8 mouse cellular contexts compared by ENCODE assay signal in the genomic region with DNA sequence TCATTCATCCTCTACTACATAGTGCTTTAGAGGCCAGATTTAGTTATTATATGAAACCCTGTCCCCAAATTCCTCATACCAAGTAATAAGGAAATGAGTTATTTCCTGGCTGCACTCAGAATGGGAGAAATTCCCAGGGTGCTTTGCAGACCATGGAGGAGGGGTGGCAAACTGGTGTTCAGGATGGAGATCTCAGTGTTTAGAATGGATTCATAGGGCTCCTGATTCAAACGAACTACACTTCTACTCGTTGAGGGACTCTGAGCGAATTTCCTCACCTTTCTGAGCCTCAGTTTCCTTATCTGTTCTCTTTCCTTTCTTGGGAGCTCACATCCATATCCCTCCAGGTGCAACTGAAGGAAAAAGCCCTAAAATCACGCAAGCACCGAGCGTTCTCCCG. TPM values are rescaled to one million over a fixed set of nuclear protein-coding genes. Genes with fewer than 3 reads are reported as not detected.
A peak's percentile ranks its signal among the peaks of the same experiment; 100 is the strongest.
DNase-seq lines count a peak whose midpoint lies in the region; ATAC-seq and TF ChIP-seq lines count a peak whose summit lies in the region.

No protein-coding gene starts in this region.

- peaks cover 12% of the 10 kb centered on the region for H3K4me1 ChIP-seq in heart, embryonic 13.5 days
- H3K4me1 ChIP-seq in CH12.LX (ENCODE audit: control insufficient read depth in 1 of 2, insufficient read depth in 2 of 2) = peaks cover 18 to 51% of the 10 kb centered on the region in 2 experiments
- H3K4me1 ChIP-seq in embryonic facial prominence, embryonic 10.5 days = peaks cover 21% of the 10 kb centered on the region
- peaks cover 9% of the 10 kb centered on the region; the same call in 1 of the 2 replicates for H3K4me1 ChIP-seq in intestine, embryonic 16.5 days (ENCODE audit: control insufficient read depth, insufficient read depth, low read length)

- 2% methylated on average over 7 of the region's 7 CpGs for WGBS in heart, embryonic 13.5 days
- WGBS in embryonic facial prominence, embryonic 10.5 days = 3% methylated on average over 7 of the region's 7 CpGs
- WGBS in intestine, embryonic 16.5 days = 5% methylated on average over 7 of the region's 7 CpGs

- peak overlapping the region; percentile 92 for H3K4me2 ChIP-seq in heart, embryonic 13.5 days
- peak overlapping the region; percentile 83 for H3K4me2 ChIP-seq in CH12.LX (ENCODE audit: insufficient read depth, low read depth, poor library complexity, severe bottlenecking)
- H3K4me2 ChIP-seq in intestine, embryonic 16.5 days (ENCODE audit: low read depth, low read length) = peak overlapping the region; percentile 96

- H3K9me3 ChIP-seq in heart, embryonic 13.5 days = no peaks in the 10 kb centered on the region
- H3K9me3 ChIP-seq in CH12.LX (replicated peaks; ENCODE audit: low read length) = no peaks in the 10 kb centered on the region
- H3K9me3 ChIP-seq in embryonic facial prominence, embryonic 10.5 days = no peaks in the 10 kb centered on the region
- H3K9me3 ChIP-seq in intestine, embryonic 16.5 days (ENCODE audit: control insufficient read depth, low read length) = no peaks in the 10 kb centered on the region

- DNase-seq in heart, postnatal 36 days = no peak
- DNase-seq in CH12.LX (ENCODE audit: extremely low read depth) = peak; percentile 29
- DNase-seq in embryonic facial prominence, embryonic 10.5 days (ENCODE audit: low spot score) = peak; percentile 33
- DNase-seq in neural tube, embryonic 10.5 days (ENCODE audit: extremely low spot score, low spot score) = peak; percentile 16
- no peak for DNase-seq in thymus, postnatal 14 days
- no peak for DNase-seq in frontal cortex, postnatal 25 days (ENCODE audit: low spot score in 2 of 2)

- intact Hi-C loops in heart, postnatal 36 days (cut with DNase I) = no loop called here

- no peaks in the 10 kb centered on the region for H3K36me3 ChIP-seq in heart, embryonic 13.5 days
- H3K36me3 ChIP-seq in CH12.LX (replicated peaks in 1 of 2; ENCODE audit: control insufficient read depth in 1 of 2, insufficient read depth in 1 of 2, low read length in 1 of 2) = peaks cover 0 to 22% of the 10 kb centered on the region in 2 experiments
- H3K36me3 ChIP-seq in embryonic facial prominence, embryonic 10.5 days (replicated peaks) = no peaks in the 10 kb centered on the region
- no peaks in the 10 kb centered on the region for H3K36me3 ChIP-seq in intestine, embryonic 16.5 days (ENCODE audit: control insufficient read depth, insufficient read depth, low read length)

- in situ Hi-C loops in CH12.LX (cut with MboI; ENCODE audit: low pct_ligation_motif_present, low pct_unique_long_range_greater_than_20kb, low sequenced_read_pairs) = no loop called here

- H3K27ac ChIP-seq in heart, embryonic 13.5 days (replicated peaks) = no peak overlapping the region
- no peak overlapping the region for H3K27ac ChIP-seq in CH12.LX (ENCODE audit: insufficient read depth, low read depth)
- H3K27ac ChIP-seq in embryonic facial prominence, embryonic 10.5 days (replicated peaks) = peak overlapping the region; percentile 92
- no peak overlapping the region for H3K27ac ChIP-seq in intestine, embryonic 16.5 days (ENCODE audit: low read length)

- ATAC-seq in heart, embryonic 13.5 days (ENCODE audit: extremely low read depth, insufficient number of reproducible peaks, low FRiP score, low TSS enrichment) = no peak
- peak; percentile 55 for ATAC-seq in intestine, embryonic 16.5 days

- no peak for TF ChIP-seq RAD21 in CH12.LX (IDR thresholded peaks at IDR 0.05; ENCODE audit: low read depth, low read length)

- TF ChIP-seq EP300 in CH12.LX (IDR thresholded peaks at IDR 0.05; ENCODE audit: low read length) = 0 out of 2 replicates have a peak, but pooled peaks have one; percentile 18

- no peak for TF ChIP-seq CTCF in CH12.LX (conservative IDR thresholded peaks at IDR 0.05 in 1 of 2, IDR thresholded peaks at IDR 0.05 in 1 of 2; ENCODE audit: low read depth in 2 of 2, low read length in 2 of 2)

- H3K79me2 ChIP-seq in CH12.LX (replicated peaks; ENCODE audit: control insufficient read depth, extremely low read depth, insufficient read depth, poor library complexity, severe bottlenecking) = peaks cover 28% of the 10 kb centered on the region

- no peak for TF ChIP-seq POLR2A in CH12.LX (IDR thresholded peaks at IDR 0.05; ENCODE audit: low read depth, low read length)

- H3K9ac ChIP-seq in heart, embryonic 13.5 days = peak overlapping the region; percentile 84
- H3K9ac ChIP-seq in CH12.LX (ENCODE audit: insufficient read depth, low read depth) = peak overlapping the region; percentile 76
- H3K9ac ChIP-seq in intestine, embryonic 16.5 days (ENCODE audit: low read depth, low read length) = peak overlapping the region; percentile 83

- H3K4me3 ChIP-seq in heart, embryonic 13.5 days = peak overlapping the region; percentile 75
- H3K4me3 ChIP-seq in CH12.LX (replicated peaks in 1 of 3; ENCODE audit: low read depth in 2 of 3, low read length in 2 of 3, poor library complexity in 1 of 3) = peak overlapping the region; percentile 43 to 77 (median 76)
- H3K4me3 ChIP-seq in embryonic facial prominence, embryonic 10.5 days = peak overlapping the region; percentile 93
- peak overlapping the region; percentile 79 for H3K4me3 ChIP-seq in intestine, embryonic 16.5 days (ENCODE audit: low read length)

- peaks cover 62% of the 10 kb centered on the region for H3K27me3 ChIP-seq in heart, embryonic 13.5 days (replicated peaks)
- H3K27me3 ChIP-seq in CH12.LX (replicated peaks) = no peaks in the 10 kb centered on the region
- no peaks in the 10 kb centered on the region for H3K27me3 ChIP-seq in embryonic facial prominence, embryonic 10.5 days (replicated peaks; ENCODE audit: low read depth, poor library complexity, severe bottlenecking)
- no peaks in the 10 kb centered on the region for H3K27me3 ChIP-seq in intestine, embryonic 16.5 days (replicated peaks; ENCODE audit: control insufficient read depth, insufficient read depth, low read length)

- dilution Hi-C loops in CH12.LX (cut with MboI; ENCODE audit: extremely low pct_ligation_motif_present, extremely low pct_unique_long_range_greater_than_20kb, low sequenced_read_pairs) = no loop called here

TF ChIP-seq in CH12.LX, 34 proteins besides CTCF, POLR2A, EP300 and RAD21:
- TF ChIP-seq TBP (conservative IDR thresholded peaks at IDR 0.05; ENCODE audit: low read depth, low read length) = 0 out of 2 replicates have a peak, but pooled peaks have one; percentile 5
- TF ChIP-seq ZNF384 (IDR thresholded peaks at IDR 0.05; ENCODE audit: low read depth, low read length) = 0 out of 2 replicates have a peak, but pooled peaks have one; percentile 64
- TF ChIP-seq ELF1 (IDR thresholded peaks at IDR 0.05; ENCODE audit: low read depth, low read length) = 0 out of 2 replicates have a peak, but pooled peaks have one; percentile 11
- TF ChIP-seq MEF2A (IDR thresholded peaks at IDR 0.05; ENCODE audit: borderline replicate concordance, low read depth, low read length) = no peak
TF ChIP-seq in CH12.LX: peak in this region for 3.

RNA-seq across cellular contexts. Expression of a gene that starts 0.4 kb away (rescaled TPM):
- polyA plus RNA-seq in heart, embryonic 13.5 days (2015; fragmentation: Nextera tagmentation; extraction: Ambion mirVana) = 2.6 and 3.7 TPM in 2 replicates
- 10 to 100 TPM; 23.5 to 24.5 TPM for total RNA-seq in heart, postnatal 36 days (2021)
- 36.3 and 37.4 TPM in 2 replicates for total RNA-seq in CH12.LX (2012; rRNA removed)
- 26.5 and 30.2 TPM in 2 replicates for total RNA-seq in CH12.LX (2014; rRNA removed)
- polyA plus RNA-seq in CH12.LX (2012; ENCODE audit: insufficient read length, low read depth) = 42.2 and 49.7 TPM in 2 replicates
- 11.5 and 12.1 TPM in 2 replicates for polyA plus RNA-seq in embryonic facial prominence, embryonic 10.5 days (2016; fragmentation: Nextera tagmentation; extraction: Ambion mirVana)
- 5.6 and 7.1 TPM in 2 replicates for polyA plus RNA-seq in intestine, embryonic 16.5 days (2015; fragmentation: Nextera tagmentation; extraction: Ambion mirVana)

RNA-seq across cellular contexts. Expression of a gene that starts 43.7 kb away (rescaled TPM):
- 112 and 114 TPM in 2 replicates for polyA plus RNA-seq in heart, embryonic 13.5 days (2015; fragmentation: Nextera tagmentation; extraction: Ambion mirVana)
- total RNA-seq in heart, postnatal 36 days (2021) = 10 to 100 TPM; 58.7 to 69.8 TPM
- total RNA-seq in CH12.LX (2012; rRNA removed) = 32.8 and 38.5 TPM in 2 replicates
- total RNA-seq in CH12.LX (2014; rRNA removed) = 153 and 159 TPM in 2 replicates
- polyA plus RNA-seq in CH12.LX (2012; ENCODE audit: insufficient read length, low read depth) = 54.9 and 56.8 TPM in 2 replicates
- 149 and 151 TPM in 2 replicates for polyA plus RNA-seq in embryonic facial prominence, embryonic 10.5 days (2016; fragmentation: Nextera tagmentation; extraction: Ambion mirVana)
- 106 and 115 TPM in 2 replicates for polyA plus RNA-seq in intestine, embryonic 16.5 days (2015; fragmentation: Nextera tagmentation; extraction: Ambion mirVana)

Comparison
In these comparisons a context has a peak if more than half of its experiments do, and no peak if none do; other contexts are left out.
1. DNase-seq: peak in CH12.LX (single experiment), embryonic facial prominence, embryonic 10.5 days (single experiment) and neural tube, embryonic 10.5 days (single experiment); none in heart, postnatal 36 days (0 of 2), thymus, postnatal 14 days (single experiment) and frontal cortex, postnatal 25 days (0 of 2).
2. Peak in every context shown above with its lines, with median percentiles within 50 percentile points of each other: H3K4me2 ChIP-seq, H3K4me3 ChIP-seq and H3K9ac ChIP-seq.